Mouse (Mus musculus) olfactory bulb, adult 2 months (tissue): Measurements from ENCODE around the gene Prkag2.

Source experiments
- CTCF ChIP-seq: fragments of 200-500 bp; IDR thresholded peaks from 2 replicates; pipeline ENCODE4 v1.5.1; 2012; ENCODE audit warnings: low read depth, mild to moderate bottlenecking, low read length, moderate library complexity; ENCODE audit not compliant: insufficient read depth
- POLR2A ChIP-seq: fragments of 200-500 bp; IDR thresholded peaks from 2 replicates; pipeline ENCODE4 v1.6.1; 2012; ENCODE audit warnings: mild to moderate bottlenecking, low read depth, low read length, moderate library complexity; ENCODE audit not compliant: insufficient read depth

DNA sequence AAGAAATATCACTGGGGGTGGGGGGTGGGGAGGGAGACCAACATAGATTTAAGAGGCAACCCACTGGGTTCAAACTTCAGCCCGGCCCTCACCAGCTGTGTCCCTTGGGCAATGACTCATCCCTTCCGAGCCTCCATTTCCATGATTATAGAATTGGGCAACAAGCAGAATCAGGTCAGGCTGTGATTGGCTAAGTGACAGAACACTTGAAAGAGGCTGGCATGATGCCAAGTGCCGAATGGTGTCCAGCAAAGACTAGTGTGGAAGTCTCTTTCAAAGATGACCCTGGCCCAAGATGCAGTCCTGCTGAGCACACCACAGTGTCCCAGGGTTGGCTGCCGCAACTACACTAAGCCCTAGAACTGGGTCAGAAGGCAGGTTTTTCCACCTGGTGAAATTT is 14.2 kb downstream of the Prkag2 start:
- TF ChIP-seq CTCF (no peak), POLR2A (no peak)
